Mouse (Mus musculus): ENCODE measurements around the gene Specc1l. TPM values are rescaled to one million over a fixed set of nuclear protein-coding genes. Genes with fewer than 3 reads are reported as not detected.

Specc1l gene
- total RNA-seq, 1 experiment from 2014 or later = 53.5 TPM

- ATAC-seq (replicated peaks in 1 of 2; ENCODE audit: insufficient read depth in 1 of 2, low FRiP score in 2 of 2, low TSS enrichment in 1 of 2, low read depth in 1 of 2, poor library complexity in 2 of 2, severe bottlenecking in 2 of 2) = no peak
These were observed 1.1 kb downstream of the Specc1l start for GRCm38 (mm10) chr10:75212981-75213380.

DNA sequence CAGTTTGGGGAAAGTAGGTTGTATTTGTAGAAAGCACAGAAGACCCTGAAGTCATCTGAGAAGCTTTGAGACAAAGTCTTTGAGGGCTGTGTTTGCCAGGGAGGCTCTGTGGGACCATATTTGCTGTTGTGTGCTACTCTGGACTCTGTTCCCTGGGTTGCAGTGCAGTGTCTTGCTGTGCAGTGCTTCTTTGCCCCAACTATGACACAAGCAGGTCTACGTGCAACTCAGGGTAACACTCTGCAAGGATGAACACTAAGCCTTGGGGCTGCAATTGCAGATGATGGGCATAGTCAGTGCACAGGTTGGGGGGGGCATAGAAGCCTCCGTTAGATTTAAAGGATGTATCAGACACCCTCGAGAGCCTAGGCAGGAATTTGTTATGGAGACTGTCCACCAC, 8.8 kb downstream of the Specc1l start:
- ATAC-seq (replicated peaks in 1 of 2; ENCODE audit: insufficient read depth in 1 of 2, low FRiP score in 2 of 2, low TSS enrichment in 1 of 2, low read depth in 1 of 2, poor library complexity in 2 of 2, severe bottlenecking in 2 of 2) = no peak

GRCm38 (mm10) chr10:75221936-75222610, 10.2 kb downstream of the Specc1l start:
- no peak for ATAC-seq (replicated peaks in 1 of 2; ENCODE audit: insufficient read depth in 1 of 2, low FRiP score in 2 of 2, low TSS enrichment in 1 of 2, low read depth in 1 of 2, poor library complexity in 2 of 2, severe bottlenecking in 2 of 2)

- peak; percentile 40 to 46; a peak in 3 of 4 replicates for ATAC-seq (replicated peaks in 1 of 2; ENCODE audit: insufficient read depth in 1 of 2, low FRiP score in 2 of 2, low TSS enrichment in 1 of 2, low read depth in 1 of 2, poor library complexity in 2 of 2, severe bottlenecking in 2 of 2)
These were observed 10.7 kb downstream of the Specc1l start for GRCm38 (mm10) chr10:75222611-75222998.

- no peak for ATAC-seq (replicated peaks in 1 of 2; ENCODE audit: insufficient read depth in 1 of 2, low FRiP score in 2 of 2, low TSS enrichment in 1 of 2, low read depth in 1 of 2, poor library complexity in 2 of 2, severe bottlenecking in 2 of 2)
These were observed 12.3 kb downstream of the Specc1l start for GRCm38 (mm10) chr10:75224154-75224553.

GRCm38 (mm10) chr10:75224630-75225029, 12.8 kb downstream of the Specc1l start:
- ATAC-seq (replicated peaks in 1 of 2; ENCODE audit: insufficient read depth in 1 of 2, low FRiP score in 2 of 2, low TSS enrichment in 1 of 2, low read depth in 1 of 2, poor library complexity in 2 of 2, severe bottlenecking in 2 of 2) = no peak

DNA sequence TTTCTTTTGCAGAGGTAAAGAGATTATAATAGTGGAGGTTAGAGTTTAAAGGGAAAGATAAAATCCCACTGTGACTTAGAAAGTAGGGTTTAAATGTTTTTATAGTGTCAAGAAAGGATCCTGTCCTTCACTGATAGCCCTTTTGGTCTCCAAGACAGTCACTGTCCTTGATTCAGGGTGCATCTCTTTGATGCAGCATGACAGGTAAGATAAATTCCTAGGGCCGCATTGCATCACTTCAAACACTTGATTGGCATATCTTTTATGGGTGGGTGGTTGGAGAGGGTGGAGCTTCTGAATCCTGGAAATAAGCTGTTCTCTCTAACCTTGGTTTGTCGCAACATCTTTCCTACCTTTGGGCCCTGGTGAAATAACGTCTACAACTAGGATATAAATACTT, 15.5 kb downstream of the Specc1l start:
- no peak for ATAC-seq (replicated peaks in 1 of 2; ENCODE audit: insufficient read depth in 1 of 2, low FRiP score in 2 of 2, low TSS enrichment in 1 of 2, low read depth in 1 of 2, poor library complexity in 2 of 2, severe bottlenecking in 2 of 2)

- ATAC-seq (replicated peaks in 1 of 2; ENCODE audit: insufficient read depth in 1 of 2, low FRiP score in 2 of 2, low TSS enrichment in 1 of 2, low read depth in 1 of 2, poor library complexity in 2 of 2, severe bottlenecking in 2 of 2) = no peak
These were observed 18.7 kb downstream of the Specc1l start for GRCm38 (mm10) chr10:75230572-75230971.

DNA sequence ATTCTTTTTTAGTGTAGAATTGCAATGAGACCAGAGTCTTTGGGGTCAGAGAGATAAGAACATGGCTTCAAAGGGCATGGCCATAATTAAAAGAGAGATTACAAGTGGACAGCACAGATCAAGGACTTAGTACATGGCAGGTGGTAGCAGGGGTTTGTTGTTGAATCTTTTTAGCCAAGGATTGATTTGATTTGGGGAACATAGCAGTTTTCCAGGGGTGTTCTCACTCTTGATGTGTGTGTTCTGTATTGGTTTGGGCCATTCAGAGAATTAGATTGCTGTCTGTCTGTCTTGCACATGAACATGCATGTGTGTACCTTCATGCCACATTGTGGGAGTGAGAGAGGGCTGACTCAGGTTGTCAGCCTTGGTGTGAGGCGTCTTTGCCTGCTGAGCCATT, 20.0 kb downstream of the Specc1l start:
- ATAC-seq (replicated peaks in 1 of 2; ENCODE audit: insufficient read depth in 1 of 2, low FRiP score in 2 of 2, low TSS enrichment in 1 of 2, low read depth in 1 of 2, poor library complexity in 2 of 2, severe bottlenecking in 2 of 2) = no peak

- no peak for ATAC-seq (replicated peaks in 1 of 2; ENCODE audit: insufficient read depth in 1 of 2, low FRiP score in 2 of 2, low TSS enrichment in 1 of 2, low read depth in 1 of 2, poor library complexity in 2 of 2, severe bottlenecking in 2 of 2)
These were observed 20.8 kb downstream of the Specc1l start for GRCm38 (mm10) chr10:75232612-75233155.

- ATAC-seq (replicated peaks in 1 of 2; ENCODE audit: insufficient read depth in 1 of 2, low FRiP score in 2 of 2, low TSS enrichment in 1 of 2, low read depth in 1 of 2, poor library complexity in 2 of 2, severe bottlenecking in 2 of 2) = 0 out of 4 replicates have a peak, but pooled peaks of 1 of the 2 experiments have one; percentile 5
These were observed 21.6 kb downstream of the Specc1l start for GRCm38 (mm10) chr10:75233489-75233888.

GRCm38 (mm10) chr10:75235726-75236125, 23.9 kb downstream of the Specc1l start:
- no peak for ATAC-seq (replicated peaks in 1 of 2; ENCODE audit: insufficient read depth in 1 of 2, low FRiP score in 2 of 2, low TSS enrichment in 1 of 2, low read depth in 1 of 2, poor library complexity in 2 of 2, severe bottlenecking in 2 of 2)

DNA sequence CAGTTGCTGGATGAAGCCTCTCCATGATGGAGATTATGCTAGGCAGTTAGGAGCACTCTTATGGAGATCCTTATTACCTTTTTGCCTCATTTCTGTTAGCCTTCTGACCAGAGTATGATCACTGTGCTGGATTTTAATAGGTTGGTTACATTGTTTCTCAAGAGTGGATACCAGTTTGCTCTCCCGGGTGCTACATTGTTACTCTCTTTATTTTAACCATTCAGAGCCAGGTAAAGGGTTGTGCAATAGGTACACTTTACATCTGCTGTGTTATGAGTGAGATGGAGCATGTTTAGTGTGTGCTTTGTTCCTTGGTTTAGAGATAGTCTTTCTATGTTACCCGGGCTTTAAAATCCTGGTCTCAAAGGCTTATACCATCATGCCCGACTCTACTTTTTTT, 24.3 kb downstream of the Specc1l start:
- no peak for ATAC-seq (replicated peaks in 1 of 2; ENCODE audit: insufficient read depth in 1 of 2, low FRiP score in 2 of 2, low TSS enrichment in 1 of 2, low read depth in 1 of 2, poor library complexity in 2 of 2, severe bottlenecking in 2 of 2)

DNA sequence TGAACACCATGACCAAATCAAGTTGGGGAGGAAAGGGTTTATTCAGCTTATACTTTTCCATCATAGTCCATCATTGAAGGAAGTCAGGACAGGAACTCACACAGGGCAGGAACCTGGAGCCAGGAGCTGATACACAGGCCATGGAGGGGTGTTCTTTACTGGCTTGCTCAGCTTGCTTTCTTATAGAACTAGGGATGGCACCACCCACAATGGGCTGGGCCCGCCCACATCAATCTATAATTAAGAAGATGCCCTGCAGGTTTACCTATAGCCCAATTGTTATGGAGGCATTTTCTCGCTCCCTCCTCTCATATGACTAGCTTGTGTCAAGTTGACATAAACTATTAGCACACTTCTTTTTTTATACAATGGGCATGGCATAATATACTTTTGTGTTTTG, 25.3 kb downstream of the Specc1l start:
- ATAC-seq (replicated peaks in 1 of 2; ENCODE audit: insufficient read depth in 1 of 2, low FRiP score in 2 of 2, low TSS enrichment in 1 of 2, low read depth in 1 of 2, poor library complexity in 2 of 2, severe bottlenecking in 2 of 2) = no peak

GRCm38 (mm10) chr10:75240583-75241250, 28.8 kb downstream of the Specc1l start:
- no peak for ATAC-seq (replicated peaks in 1 of 2; ENCODE audit: insufficient read depth in 1 of 2, low FRiP score in 2 of 2, low TSS enrichment in 1 of 2, low read depth in 1 of 2, poor library complexity in 2 of 2, severe bottlenecking in 2 of 2)

DNA sequence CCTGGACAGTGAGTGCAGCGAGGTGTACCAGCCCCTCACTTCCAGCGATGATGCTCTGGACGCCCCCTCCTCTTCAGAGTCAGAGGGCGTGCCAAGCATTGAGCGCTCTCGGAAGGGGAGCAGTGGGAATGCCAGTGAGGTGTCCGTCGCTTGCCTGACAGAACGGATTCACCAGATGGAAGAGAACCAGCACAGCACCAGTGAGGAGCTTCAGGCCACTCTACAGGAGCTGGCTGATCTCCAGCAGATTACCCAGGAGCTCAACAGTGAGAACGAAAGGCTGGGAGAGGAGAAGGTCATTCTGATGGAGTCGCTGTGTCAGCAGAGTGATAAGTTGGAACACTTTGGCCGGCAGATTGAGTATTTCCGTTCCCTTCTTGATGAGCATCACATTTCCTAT, 33.9 kb downstream of the Specc1l start:
- no peak for ATAC-seq (replicated peaks in 1 of 2; ENCODE audit: insufficient read depth in 1 of 2, low FRiP score in 2 of 2, low TSS enrichment in 1 of 2, low read depth in 1 of 2, poor library complexity in 2 of 2, severe bottlenecking in 2 of 2)

- ATAC-seq (replicated peaks in 1 of 2; ENCODE audit: insufficient read depth in 1 of 2, low FRiP score in 2 of 2, low TSS enrichment in 1 of 2, low read depth in 1 of 2, poor library complexity in 2 of 2, severe bottlenecking in 2 of 2) = no peak
These were observed 34.5 kb downstream of the Specc1l start for GRCm38 (mm10) chr10:75246331-75246730.

DNA sequence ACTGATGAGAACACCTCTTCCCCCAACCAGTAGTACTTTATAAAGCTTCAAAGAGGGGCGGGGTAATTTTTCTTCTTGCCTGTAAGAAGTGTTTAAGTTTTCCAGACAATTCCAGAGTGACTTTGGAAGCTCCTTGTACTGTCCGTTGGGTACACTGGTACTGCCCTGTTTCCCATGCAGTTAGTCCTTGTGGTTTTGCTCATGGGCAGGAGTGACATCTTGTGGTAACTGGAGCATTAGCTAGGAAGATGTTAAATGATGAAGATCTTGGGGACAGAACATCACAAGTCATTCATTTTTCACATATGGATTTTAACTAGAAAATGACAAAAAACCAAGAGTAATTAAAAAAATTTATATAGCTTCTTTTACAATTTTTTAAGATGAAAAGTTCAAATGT, 39.1 kb downstream of the Specc1l start:
- no peak for ATAC-seq (replicated peaks in 1 of 2; ENCODE audit: insufficient read depth in 1 of 2, low FRiP score in 2 of 2, low TSS enrichment in 1 of 2, low read depth in 1 of 2, poor library complexity in 2 of 2, severe bottlenecking in 2 of 2)

Measured in hematopoietic stem cell, adult 5-6 weeks (primary cell).